Mouse (Mus musculus): ENCODE results near the gene Ifitm1.
A peak's percentile ranks its signal among the peaks of the same experiment; 100 is the strongest.
"Not testable (repeated sequence)": the region's sequence is repeated elsewhere in the genome, so short reads cannot be mapped to it uniquely, and the experiment has no call there.

Gene Ifitm1

DNA sequence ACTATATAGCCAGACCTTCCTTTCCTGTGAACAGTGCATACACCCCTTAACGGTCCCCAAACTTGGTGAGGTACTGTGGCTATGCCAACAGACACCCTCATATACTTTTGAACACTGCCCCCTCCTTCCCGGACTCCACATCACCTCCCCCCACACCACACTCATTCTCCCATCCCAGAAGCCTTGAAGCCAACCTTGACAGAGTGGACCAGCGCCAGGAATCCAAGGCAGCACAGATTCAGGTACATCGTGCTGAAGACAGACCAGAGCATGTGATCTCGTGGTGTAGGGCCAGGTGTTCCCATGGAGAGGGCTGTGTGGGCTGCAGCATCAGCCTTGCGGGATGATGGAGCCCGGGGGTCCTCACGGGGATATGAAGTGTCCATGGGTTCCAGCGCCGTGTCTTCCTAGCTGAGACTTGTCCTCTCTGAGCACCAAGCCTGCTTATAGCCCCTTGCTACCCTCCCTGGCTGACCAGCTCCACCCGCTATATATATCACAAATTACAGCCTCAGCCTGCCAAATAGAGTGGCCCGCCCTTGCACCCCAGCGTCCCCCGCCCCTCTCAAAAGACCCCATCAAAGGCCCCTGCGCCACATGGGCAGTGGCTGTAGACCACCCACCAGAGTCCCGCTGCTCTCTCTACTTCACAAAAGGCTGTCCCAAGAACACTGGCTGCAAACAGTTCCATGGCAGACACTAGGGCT lies 17.0 kb upstream of the Ifitm1 start, which contains the start of gene Ifitm5:
Ifitm5 (minus strand) TSS at position 468 of the 707 bp plus-strand sequence.
- DNase-seq (ENCODE audit: low read depth, low spot score), result no peak

DNA sequence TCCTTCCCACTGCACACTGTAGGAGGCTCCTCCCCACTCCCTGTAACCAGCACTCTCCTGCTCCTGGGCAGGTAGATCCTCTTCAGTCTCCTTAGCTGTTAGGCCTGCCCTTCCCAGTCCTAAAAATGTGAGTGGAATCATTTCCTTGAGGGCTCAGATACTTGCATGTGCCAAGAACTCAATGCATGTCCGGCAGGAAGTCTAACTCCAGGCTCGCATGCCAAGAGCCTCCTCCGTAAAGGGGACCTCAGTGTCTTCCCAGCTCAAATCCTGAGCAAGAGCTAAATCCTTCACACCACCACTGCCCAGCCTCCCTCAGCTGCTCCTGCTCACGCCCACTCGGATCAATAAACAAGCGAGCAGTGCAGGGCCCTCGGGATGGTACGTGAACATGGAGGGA lies 16.0 kb upstream of the Ifitm1 start:
- DNase-seq (ENCODE audit: low read depth, low spot score), result no peak

DNA sequence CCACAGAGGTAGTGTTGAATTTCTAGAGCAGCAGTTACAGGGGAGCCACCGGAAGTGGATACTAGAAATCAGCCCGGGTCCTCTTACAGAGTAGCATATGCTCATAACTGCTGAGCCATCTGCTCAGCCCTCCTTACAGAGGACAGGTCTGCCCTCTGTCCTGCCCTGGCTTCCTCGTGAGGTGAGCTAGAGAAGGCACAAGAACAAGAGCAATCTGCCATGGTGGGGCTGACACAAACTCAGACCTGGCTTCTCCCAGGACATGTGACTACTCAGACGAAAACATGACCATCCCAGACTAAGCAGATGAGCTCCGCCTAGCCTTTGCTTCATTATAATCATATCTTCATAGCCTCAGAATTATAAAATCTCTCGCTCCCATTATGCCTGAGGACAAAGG lies 15.3 kb upstream of the Ifitm1 start:
- no peak for DNase-seq (ENCODE audit: low read depth, low spot score)

DNA sequence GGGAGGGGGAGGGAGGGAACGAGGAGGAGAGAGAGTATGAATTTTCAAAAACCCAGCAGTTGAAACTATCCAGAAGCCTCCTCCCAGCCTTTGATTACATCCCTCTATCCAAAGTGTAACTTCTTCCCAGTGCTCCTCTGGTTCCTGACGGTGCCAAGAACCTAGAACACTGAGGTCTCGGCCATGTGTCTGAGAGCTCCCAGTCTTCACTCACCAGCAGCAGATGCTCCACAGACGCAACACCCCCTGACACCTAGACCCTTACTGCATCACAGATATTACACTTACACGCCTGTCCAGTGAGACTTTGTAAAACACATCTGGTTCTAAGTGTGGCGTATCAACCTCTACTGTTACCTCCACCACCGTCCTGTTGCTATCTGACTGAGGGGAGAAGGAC lies 14.6 kb upstream of the Ifitm1 start:
- no peak for DNase-seq (ENCODE audit: low read depth, low spot score)

DNA sequence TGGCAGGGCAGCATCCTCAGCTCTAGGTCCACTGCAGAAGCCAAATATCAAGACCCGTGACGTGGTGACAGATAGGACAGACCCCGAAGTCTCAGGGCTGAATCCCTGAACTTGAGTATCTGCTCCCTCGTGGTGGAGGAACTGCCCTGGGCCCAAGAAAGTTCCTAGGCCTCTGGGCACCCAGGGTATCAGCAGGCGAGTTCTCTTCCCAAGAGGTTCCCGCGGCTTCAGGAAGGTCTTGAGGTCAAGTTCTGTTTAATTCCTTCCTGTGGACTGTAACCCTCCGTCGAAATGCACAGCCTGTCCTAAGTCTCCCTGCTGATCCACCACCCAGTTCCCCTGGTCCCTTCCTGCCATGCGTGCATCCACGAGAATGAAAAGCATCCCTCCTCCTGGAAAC lies 13.9 kb upstream of the Ifitm1 start:
- no peak for DNase-seq (ENCODE audit: low read depth, low spot score)

DNA sequence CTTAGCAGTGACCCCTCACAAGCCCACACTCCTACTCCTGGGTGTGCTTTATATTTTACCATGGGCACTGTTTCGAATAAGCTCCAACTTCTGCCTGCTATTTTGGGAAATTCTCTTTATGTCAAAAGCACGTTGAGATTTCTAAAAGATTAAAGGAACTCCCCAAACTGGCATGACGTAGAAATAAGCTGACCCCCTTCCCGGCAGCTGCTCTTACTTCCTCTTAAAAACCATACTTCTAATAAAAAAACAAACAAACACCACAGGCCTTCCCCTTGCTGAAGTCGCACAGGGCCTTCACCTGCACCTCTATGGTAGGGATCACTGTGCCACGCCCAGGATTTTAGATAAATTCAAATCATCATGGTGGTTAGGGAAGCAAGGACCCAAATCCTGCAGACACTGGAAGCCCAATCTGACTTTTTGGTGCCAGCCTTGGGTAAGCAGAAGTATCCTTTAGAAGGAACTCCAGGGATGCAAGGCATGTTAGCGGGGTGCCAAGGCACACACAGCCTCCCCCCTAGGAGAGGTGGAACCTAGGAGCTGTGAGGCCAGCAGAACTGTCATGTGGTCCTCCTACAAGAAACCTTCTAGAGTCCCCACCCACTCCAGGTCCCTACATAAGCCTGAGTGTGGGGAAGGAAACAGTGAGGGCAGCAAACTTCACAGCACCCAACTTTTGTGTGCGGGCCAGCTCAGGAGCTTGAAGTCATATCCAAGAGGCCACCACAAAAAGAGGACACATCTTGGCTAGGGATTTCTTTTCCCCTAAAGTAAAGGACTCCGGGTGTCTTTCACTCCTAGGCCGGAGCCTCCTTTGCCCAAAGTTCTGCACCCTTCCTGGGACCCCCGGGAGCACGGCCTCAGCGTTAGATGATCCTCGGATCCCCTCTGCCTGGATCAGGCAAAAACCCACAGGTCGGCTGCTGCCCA lies 13.0 kb upstream of the Ifitm1 start:
- DNase-seq (ENCODE audit: low read depth, low spot score), result no peak

DNA sequence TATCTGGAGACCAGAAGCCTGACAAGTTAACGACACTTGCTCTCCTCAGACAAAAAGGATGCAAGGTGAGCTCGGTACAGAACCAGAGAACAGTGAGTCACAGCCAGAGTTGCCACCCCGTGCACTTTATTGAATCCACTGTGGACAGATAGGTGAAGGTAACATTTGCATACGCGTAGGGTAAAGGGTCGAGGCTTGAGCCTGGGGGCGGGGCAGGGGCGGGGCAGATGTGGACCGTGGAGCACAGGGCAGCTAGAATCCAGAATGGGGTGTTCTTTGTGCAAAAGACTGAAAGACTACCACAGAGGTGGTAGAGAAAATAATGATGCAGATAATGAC lies 12.3 kb upstream of the Ifitm1 start:
- DNase-seq (ENCODE audit: low read depth, low spot score), result no peak

DNA sequence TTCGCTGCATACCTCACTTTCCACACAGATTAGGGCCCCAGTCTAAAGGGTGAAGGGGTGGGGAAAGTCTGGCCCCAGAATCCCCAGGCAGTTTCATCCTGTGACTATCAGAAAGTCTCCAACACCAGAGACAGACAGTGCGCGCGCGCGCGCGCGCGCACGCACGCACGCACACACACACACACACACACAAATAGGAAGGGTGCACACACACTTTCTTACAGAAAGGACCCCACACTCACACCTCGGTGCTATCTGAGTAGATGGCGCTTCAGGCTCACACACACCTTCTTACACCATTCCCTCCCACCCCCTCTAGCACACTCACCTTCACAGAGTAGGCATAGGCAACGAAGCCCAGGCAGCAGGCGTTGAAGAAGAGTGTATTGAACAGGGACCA lies 11.7 kb upstream of the Ifitm1 start:
- no peak for DNase-seq (ENCODE audit: low read depth, low spot score)

DNA sequence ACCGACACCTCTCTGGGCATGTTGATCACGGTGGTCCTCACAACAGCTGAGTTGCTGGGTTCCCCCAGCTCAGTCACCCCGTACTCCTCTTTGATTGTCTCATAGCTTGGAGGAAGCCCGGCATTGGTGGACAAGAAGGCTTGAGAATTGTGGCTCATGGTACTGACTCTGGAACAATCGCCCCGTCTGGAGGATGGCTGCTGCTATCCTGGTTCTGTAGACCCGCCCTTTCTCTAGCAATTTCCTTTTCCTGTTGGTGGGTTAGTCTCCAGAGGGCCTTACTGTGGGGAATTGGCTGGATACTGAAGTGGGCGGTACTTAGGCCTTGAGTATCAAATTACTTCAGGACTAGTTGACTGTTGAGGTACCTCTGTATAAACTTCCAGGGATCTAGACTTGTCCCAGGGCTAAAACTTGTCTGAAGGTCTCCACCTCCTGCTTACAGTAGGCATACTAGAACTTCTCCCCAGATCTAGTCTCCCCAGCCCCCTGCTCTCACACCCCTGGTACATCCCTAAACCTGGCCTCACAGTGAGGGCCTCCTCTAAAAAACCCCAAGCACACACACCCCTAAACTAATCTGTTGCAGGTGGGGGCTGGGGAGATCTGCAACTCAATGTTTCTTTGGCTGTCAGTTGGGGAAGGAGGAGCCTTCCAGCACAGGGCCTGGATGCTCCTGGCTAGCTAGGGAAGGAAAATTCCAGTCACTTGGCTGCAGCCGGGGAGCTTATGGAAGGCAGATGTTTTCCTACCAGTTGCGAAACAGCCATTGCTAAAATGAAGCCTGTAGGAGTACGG lies 11.1 kb upstream of the Ifitm1 start, which contains the start of the genes Gm45717 and Ifitm2:
Gm45717 (minus strand) TSS at position 180 of the 798 bp plus-strand sequence.
Ifitm2 (minus strand) TSS at position 230 of the 798 bp plus-strand sequence.
- no peak for DNase-seq (ENCODE audit: low read depth, low spot score)

DNA sequence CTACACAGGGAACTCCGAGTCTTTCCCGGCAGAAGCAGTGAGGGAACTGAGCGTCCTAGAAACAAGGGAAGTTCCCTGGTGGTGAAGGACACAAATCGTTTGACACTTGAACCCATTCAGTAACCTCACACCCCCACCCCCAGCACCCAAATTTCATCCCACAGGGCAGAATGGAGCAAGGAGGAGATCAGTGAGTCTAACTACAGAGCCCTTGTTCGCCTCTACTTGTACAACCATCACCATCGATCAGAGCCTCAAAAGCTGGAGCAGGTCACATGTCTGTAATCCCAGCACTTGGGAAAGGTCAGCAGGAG lies 10.5 kb upstream of the Ifitm1 start:
- no peak for DNase-seq (ENCODE audit: low read depth, low spot score)

DNA sequence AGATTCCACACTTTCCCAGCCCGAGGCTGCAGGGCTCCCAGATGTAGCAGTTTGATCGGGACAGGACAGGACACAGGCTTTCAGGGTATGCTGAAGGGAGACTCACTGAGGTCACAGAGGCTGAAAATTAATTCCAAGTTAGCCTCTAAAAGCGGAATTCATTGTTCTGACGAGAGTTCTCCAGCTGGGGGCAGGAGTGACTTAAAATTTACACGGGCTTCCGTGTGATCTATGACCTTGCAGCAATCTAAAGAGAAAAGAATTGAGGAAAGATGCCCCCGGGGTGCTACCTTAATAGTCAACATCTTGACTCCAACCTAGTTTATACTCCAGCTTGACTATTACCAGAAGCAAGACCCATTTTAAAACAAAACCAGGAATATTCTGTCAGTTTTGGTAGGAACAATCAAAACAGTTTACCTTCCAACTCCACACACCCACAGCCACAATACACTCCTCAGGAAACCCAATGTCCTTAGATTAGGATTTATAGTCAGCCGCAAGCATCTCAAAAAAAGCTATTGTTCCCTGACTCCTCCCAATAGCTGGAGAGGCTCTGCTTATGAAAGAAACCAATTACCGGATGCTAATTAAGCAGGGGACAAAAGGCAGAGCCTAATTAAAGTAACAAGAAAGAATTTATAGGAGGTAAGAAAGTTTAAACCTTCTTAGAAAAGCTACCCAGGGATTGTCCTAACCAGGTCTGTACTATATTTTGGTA lies 7.7 kb upstream of the Ifitm1 start:
- no peak for DNase-seq (ENCODE audit: low read depth, low spot score)

DNA sequence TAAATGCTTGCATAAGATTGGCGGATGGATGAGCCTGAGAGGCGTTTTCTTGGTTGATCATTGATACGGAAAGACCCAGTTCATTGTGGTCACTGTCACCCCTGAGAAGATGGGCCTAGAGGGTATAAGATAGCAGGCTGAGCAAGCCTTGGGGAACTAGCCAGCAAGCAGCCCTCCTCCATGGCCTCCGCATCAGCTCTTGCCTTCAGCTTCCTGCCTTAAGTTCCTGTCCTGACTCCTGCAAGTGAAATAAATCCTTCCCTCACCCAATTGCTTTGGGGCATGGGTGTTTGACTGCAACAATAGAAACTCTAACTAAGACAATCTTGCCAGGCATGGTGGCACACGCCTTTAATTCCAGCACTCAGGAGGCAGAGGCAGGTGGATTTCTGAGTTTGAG lies 7.0 kb upstream of the Ifitm1 start:
- no peak for DNase-seq (ENCODE audit: low read depth, low spot score)

DNA sequence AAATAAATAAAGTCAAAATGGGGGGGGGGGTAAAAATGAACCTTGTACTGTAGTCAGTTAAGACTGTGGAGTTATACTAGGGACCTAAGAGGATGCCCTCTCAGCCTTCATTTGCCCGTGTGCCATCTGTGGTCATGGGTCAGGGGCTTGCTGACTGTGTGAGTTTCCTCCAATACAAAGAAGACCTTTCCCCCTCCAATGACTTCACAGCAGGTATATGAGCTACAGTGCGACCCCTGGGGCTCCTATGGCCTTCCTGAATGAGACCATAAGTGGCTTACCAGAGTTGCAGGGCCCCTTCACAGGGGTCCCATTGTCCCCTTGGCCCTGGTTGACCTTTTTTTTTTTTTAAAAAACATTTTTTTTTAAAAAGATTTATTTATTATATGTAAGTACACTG lies 5.6 kb upstream of the Ifitm1 start:
- no peak for DNase-seq (ENCODE audit: low read depth, low spot score)

DNA sequence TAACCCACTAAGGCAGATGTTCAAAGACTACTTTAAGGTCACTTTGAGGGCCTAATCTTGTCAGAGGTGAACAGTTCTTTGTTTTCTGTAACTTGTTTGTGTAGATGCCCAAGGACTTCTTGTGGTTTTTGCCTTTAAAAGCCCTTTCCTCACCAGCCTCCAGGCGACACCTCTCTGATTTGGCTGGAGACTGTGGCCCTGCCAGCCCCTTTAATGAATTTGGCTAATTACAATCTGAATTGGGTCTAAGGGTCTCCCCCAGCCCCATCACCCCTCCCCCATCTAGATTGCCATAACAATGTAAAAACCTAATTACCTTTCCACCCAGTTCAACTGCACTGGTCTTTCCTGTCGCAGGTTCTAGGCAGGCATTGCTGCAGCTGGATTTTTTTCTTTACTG lies 4.3 kb upstream of the Ifitm1 start:
- no peak for DNase-seq (ENCODE audit: low read depth, low spot score)

DNA sequence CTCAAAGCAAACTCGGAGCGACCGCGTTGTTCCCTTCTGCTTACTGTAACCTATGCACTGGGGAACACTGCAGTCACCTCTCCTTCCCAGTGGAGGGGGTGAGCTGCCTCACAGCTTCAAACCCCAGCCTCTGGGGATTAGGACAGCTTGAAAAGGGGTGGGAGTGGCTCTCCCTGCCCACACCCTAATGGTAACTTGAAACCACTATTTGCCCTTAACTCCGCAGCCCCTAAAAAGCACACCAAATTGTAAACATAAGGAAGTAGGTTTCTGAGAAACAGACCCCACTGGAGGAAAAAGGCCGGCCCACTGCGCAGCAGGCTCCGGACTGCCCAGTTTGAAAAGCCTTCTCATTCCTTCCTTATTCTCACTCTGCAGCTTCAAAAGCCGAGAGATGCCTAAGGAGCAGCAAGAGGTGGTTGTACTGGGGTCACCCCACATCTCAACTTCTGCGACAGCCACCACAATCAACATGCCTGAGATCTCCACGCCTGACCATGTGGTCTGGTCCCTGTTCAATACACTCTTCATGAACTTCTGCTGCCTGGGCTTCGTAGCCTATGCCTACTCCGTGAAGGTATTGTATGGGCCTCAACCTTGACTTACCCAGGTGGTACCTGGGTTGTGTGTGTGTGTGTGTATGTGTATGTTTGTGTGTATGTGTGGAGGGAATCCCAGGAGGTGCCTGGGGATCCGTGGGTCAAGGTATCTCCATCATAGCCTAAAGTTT lies 1.0 kb downstream of the Ifitm1 start:
- no peak for DNase-seq (ENCODE audit: low read depth, low spot score)

DNA sequence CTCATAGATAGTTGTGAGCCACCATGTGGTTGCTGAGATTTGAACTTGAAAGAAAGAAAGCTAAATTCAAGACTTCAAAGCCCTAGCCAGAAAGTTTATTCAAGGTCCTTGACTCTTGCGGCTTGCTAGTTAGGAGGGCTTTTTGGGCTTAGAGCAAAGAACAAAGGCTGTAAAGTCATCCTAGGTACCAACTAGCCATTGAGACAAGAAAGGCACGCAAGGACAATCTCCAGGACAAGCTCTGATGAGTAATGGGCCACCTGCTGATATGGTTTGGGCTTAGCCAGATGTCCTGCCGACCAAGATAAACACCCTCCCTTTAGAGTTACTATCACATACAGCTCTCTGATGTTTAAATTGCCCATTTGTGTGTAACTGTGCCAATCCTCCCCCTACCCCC lies 1.7 kb downstream of the Ifitm1 start:
- not testable (repeated sequence) for DNase-seq (ENCODE audit: low read depth, low spot score)

DNA sequence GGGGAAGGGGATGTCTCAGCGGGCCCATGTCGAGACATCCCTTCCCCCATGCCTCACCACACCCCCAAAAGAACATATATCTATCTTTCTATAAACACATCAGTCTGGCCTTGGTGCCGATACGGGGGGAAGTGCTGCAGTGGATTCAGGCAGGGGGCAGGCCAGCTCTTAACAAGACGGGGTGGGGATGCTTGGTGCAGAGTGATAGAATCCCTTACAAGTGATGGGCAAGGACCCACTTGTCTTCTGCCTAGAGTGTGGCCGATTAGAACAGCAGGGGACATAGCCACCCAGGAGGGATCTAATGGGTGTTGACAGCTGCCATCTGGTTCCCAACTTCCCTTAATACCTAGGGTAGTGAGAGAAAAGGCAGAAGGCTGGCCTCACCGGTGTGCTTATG lies 3.9 kb downstream of the Ifitm1 start:
- peak; percentile 21 for DNase-seq (ENCODE audit: low read depth, low spot score)

DNA sequence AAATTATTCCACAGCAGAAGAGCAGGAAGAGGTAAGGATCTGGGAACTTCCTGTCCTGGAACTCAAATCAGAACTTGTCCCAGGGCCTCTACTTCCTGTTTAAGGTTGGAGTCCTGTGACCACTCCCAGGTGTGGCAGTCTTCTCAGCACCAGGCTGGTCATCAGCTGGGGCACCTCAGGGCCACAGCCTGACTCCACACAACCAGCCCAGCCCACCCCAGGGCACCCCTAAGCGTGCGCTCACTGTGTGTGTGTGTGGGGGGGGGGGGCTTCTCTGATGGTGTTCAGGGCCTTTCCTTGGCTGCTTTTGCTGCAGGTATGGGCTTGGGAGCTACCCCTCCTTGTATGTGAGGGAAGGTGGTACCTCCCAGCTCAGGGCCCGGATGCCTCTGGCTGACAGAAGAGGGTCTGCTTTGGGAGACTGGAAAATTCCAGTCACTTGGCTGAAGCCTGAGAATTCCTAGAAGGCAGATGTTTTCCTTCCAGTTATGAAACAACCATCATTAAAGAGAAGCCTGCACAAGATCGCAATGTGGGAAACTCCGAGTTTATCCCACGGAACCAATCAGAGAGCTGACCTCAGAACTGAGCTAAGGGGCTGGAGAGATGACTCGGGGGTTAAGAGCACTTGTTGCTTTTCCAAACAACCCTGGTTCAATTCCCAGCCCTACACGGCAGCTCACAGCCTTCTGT lies 4.6 kb downstream of the Ifitm1 start:
- DNase-seq (ENCODE audit: low read depth, low spot score), result no peak

DNA sequence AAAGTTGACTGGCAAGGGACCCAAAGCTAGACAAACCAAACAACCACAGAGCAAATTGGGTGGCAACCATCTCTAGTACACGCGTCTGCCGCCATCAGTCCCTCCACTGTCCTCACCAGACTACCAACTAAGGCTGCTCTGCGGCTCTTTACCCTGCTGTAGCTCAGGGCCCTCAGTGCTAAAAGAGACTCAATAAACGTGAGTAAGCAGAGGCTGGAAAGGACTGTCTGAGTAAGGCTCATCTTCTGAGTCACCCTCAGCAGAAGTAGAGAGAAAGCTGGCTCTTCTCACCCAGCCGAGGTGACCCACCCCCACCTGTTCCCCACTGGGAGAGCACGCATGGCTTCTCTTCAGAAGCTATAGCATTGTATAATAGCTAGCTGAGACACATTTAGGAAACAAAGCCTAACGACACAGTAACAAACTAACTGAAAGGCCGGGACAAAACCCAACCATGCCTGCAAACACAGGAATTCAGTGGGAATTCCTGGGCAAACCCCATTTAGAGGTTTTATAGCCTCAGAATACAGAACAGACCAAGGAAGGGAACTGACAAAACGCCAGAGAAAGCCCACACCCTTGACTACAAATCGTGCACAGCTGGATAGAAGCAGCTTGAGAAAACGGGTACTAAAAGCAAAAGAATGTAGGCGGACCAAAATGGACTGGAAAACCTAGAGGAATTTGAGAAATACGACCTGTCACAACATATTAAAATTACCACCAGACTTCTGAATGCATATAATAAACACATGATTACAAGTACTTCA lies 6.6 kb downstream of the Ifitm1 start:
- no peak for DNase-seq (ENCODE audit: low read depth, low spot score)

DNA sequence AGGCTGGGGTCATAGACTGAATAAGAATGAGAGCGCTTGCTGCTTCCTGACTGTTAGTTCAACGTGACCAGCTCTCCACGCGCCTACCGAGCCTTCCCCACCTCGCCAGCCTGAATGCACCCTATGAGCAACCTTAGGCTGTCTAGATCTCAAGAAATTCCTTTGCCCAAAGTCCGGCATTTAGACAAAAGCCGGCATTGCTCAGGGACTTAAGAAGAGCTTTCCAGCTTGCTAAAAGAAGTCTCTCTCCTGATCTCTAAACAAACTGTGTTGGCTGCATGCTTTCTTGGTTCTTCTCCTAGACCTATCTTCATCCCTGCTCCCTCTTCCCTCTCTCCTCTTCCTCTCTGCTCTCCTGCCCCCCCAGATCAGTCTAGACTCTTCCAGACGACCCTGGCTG lies 7.9 kb downstream of the Ifitm1 start:
- DNase-seq (ENCODE audit: low read depth, low spot score), result no peak
